ENCODE assay signal across 37 mouse cellular contexts in the genomic region with DNA sequence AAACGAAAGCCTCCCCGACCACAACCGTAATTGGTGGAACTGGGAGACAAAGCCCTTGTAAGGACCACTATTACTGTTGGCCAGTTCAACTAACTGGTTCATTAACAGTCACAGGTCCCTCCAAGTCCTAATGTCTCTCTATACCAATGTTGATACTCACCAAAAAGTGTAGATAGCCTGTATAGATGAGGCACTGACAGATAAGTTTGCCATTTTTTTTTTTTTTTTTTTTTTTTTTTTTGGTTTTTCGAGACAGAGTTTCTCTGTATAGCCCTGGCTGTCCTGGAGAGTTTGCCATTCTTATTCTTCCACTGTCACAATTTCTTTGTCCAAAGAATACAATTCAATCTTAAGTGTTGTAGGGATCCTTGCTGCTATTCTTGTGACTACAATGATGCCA. TPM values are rescaled to one million over a fixed set of nuclear protein-coding genes. Genes with fewer than 3 reads are reported as not detected.
"Had no signal": no experiment of that assay in that cellular context is flagged by ENCODE, and none has a peak within 500 bp of the region (broad histone marks: within the 10 kb centered on the region; RNA-seq: fewer than 3 reads in every experiment).

No protein-coding gene starts in this region.

- H3K27me3 ChIP-seq: limb, embryonic 12.5 days; limb, embryonic 13.5 days; limb, embryonic 15.5 days; liver, embryonic 12.5 days; liver, embryonic 13.5 days; liver, embryonic 15.5 days; lung, embryonic 15.5 days; megakaryocyte, embryonic 14.5 days; midbrain, embryonic 12.5 days; midbrain, embryonic 13.5 days; midbrain, embryonic 15.5 days; neural tube, embryonic 12.5 days had no signal

- H3K4me2 ChIP-seq: limb, embryonic 12.5 days; limb, embryonic 13.5 days; limb, embryonic 15.5 days; liver, embryonic 11.5 days; liver, embryonic 12.5 days; liver, embryonic 13.5 days; liver, embryonic 15.5 days; lung, embryonic 14.5 days; lung, embryonic 15.5 days; midbrain, embryonic 11.5 days; midbrain, embryonic 12.5 days; midbrain, embryonic 13.5 days; midbrain, embryonic 15.5 days; neural tube, embryonic 12.5 days had no signal

- H3K4me3 ChIP-seq: limb, embryonic 10.5 days; limb, embryonic 12.5 days; limb, embryonic 13.5 days; limb, embryonic 15.5 days; liver, embryonic 12.5 days; liver, embryonic 13.5 days; liver, embryonic 15.5 days; lung, embryonic 15.5 days; megakaryocyte, embryonic 14.5 days; midbrain, embryonic 10.5 days; midbrain, embryonic 12.5 days; midbrain, embryonic 13.5 days; midbrain, embryonic 15.5 days; myocyte; neural tube, embryonic 12.5 days had no signal

- H3K36me3 ChIP-seq: limb, embryonic 10.5 days; limb, embryonic 12.5 days; limb, embryonic 13.5 days; limb, embryonic 15.5 days; liver, embryonic 12.5 days; liver, embryonic 13.5 days; liver, embryonic 15.5 days; lung, embryonic 15.5 days; midbrain, embryonic 10.5 days; midbrain, embryonic 12.5 days; midbrain, embryonic 13.5 days; midbrain, embryonic 15.5 days; neural tube, embryonic 12.5 days had no signal

- H3K4me1 ChIP-seq: limb, embryonic 10.5 days; limb, embryonic 12.5 days; limb, embryonic 13.5 days; limb, embryonic 15.5 days; liver, embryonic 12.5 days; liver, embryonic 13.5 days; liver, embryonic 15.5 days; lung, embryonic 15.5 days; megakaryocyte, embryonic 14.5 days; midbrain, embryonic 10.5 days; midbrain, embryonic 12.5 days; midbrain, embryonic 13.5 days; midbrain, embryonic 15.5 days; neural tube, embryonic 12.5 days had no signal

- H3K9me3 ChIP-seq: limb, embryonic 10.5 days; limb, embryonic 12.5 days; limb, embryonic 13.5 days; limb, embryonic 15.5 days; liver, embryonic 12.5 days; liver, embryonic 13.5 days; liver, embryonic 15.5 days; lung, embryonic 15.5 days; megakaryocyte, embryonic 14.5 days; midbrain, embryonic 10.5 days; midbrain, embryonic 12.5 days; midbrain, embryonic 13.5 days; midbrain, embryonic 15.5 days; neural tube, embryonic 12.5 days had no signal

- H3K27ac ChIP-seq: limb, embryonic 10.5 days; limb, embryonic 12.5 days; limb, embryonic 13.5 days; limb, embryonic 15.5 days; liver, embryonic 12.5 days; liver, embryonic 13.5 days; liver, embryonic 14.5 days; liver, embryonic 15.5 days; lung, embryonic 15.5 days; macrophage; midbrain, embryonic 10.5 days; midbrain, embryonic 12.5 days; midbrain, embryonic 13.5 days; midbrain, embryonic 15.5 days; neural tube, embryonic 12.5 days had no signal

- H3K9ac ChIP-seq: limb, embryonic 12.5 days; limb, embryonic 13.5 days; limb, embryonic 15.5 days; liver, embryonic 12.5 days; liver, embryonic 13.5 days; liver, embryonic 14.5 days; liver, embryonic 15.5 days; lung, embryonic 14.5 days; lung, embryonic 15.5 days; midbrain, embryonic 12.5 days; midbrain, embryonic 13.5 days; midbrain, embryonic 15.5 days; neural tube, embryonic 12.5 days had no signal

- DNase-seq: left cerebral cortex, postnatal 4 days; liver; liver, embryonic 13.5 days; lung, adult 18-20 months; lung, adult 2 months; lung, embryonic 14.5 days; lung, postnatal 10 days; lung, postnatal 14 days; lung, postnatal 36 days; lung, postnatal 4 days; midbrain, embryonic 14.5 days had no signal

- ATAC-seq: liver, embryonic 12.5 days; lung, postnatal 0 days; midbrain, embryonic 13.5 days; midbrain, embryonic 15.5 days; midbrain, embryonic 16.5 days had no signal

RNA-seq across cellular contexts. Expression of a gene that starts 7.8 kb away (rescaled TPM):
- total RNA-seq: left cerebral cortex, postnatal 14 days; left cerebral cortex, postnatal 36 days had no signal
- polyA plus RNA-seq: liver, adult 2 months; macrophage; midbrain, embryonic 14.5 days had no signal

RNA-seq across cellular contexts. Expression of a gene that starts 47.8 kb away (rescaled TPM):
- total RNA-seq: megakaryocyte progenitor cell, adult 5-6 weeks; megakaryocyte-erythroid progenitor cell, adult 5-6 weeks; monocyte, adult 5-6 weeks had no signal
